Mouse (Mus musculus) left cerebral cortex, postnatal 36 days (tissue): ENCODE measurements around the gene P2rx4. TPM values are rescaled to one million over a fixed set of nuclear protein-coding genes. Genes with fewer than 3 reads are reported as not detected.

Source experiments
- DNase-seq, 2 experiments: peaks; one replicate each; pipeline ENCODE4 v3.0.0; 2021 to 2022; ENCODE audit warnings: low spot score in 2 of 2, mixed read lengths in 1 of 2
- intact Hi-C: fragments of 180-260 bp; cut with DNase I; formaldehyde crosslinking; loops from one replicate; pipeline ENCODE4 v1.15.1; 2025
- microRNA-seq: library from miRNA; unstranded; fragments of <30 nt; microRNA quantifications from one replicate; pipeline ENCODE4 v1.2.0, GENCODE M21; 2022
- total RNA-seq, 2 experiments: library from RNA; stranded (reverse); gene quantifications; 2 replicates each; pipeline ENCODE4 v1.2.3; 2021

P2rx4 gene
- total RNA-seq, 2 experiments from 2014 or later = 19.2 to 19.3 TPM

- DNase-seq = peak; percentile 51 to 66
- intact Hi-C loops = loop anchor here (5.0 to 10.0 kb wide), 2 partner anchors 276 to 366 kb away; partner anchors contain the start of genes Atp2a2 and Setd1b
Measured at GRCm38 (mm10) chr5:122778231-122779226, 71.2 kb downstream of the P2rx4 start.

Small RNA genes lying within 50 kb of the gene (microRNA-seq; reads per million reads assigned to microRNA genes)
- 1.0 reads per million for gene Mir8115

Other genes starting within 250 kb of the P2rx4 start
- 100 to 1,000 TPM; 681 to 755 TPM for gene Atp2a2, start 205.3 kb upstream of the P2rx4 start, total RNA-seq
- 10 to 100 TPM; 37.1 to 46.0 TPM for gene Ift81, start 93.0 kb upstream of the P2rx4 start, total RNA-seq
- 1 to 10 TPM; 8.0 to 8.8 TPM for gene P2rx7, start 63.6 kb upstream of the P2rx4 start, total RNA-seq
- gene Camkk2, start 71.9 kb downstream of the P2rx4 start, total RNA-seq = 100 to 1,000 TPM; 243 to 273 TPM
- 100 to 1,000 TPM; 208 to 231 TPM for gene Anapc5, start 113.8 kb downstream of the P2rx4 start, total RNA-seq
- 10 to 100 TPM; 50.4 to 53.8 TPM for gene Rnf34, start 142.5 kb downstream of the P2rx4 start, total RNA-seq